Mouse (Mus musculus): ENCODE results near the gene Acot13. TPM values are rescaled to one million over a fixed set of nuclear protein-coding genes. Genes with fewer than 3 reads are reported as not detected.

The Acot13 gene
- polyA plus RNA-seq, 2 experiments, result 38.2 to 61.9 TPM

DNA sequence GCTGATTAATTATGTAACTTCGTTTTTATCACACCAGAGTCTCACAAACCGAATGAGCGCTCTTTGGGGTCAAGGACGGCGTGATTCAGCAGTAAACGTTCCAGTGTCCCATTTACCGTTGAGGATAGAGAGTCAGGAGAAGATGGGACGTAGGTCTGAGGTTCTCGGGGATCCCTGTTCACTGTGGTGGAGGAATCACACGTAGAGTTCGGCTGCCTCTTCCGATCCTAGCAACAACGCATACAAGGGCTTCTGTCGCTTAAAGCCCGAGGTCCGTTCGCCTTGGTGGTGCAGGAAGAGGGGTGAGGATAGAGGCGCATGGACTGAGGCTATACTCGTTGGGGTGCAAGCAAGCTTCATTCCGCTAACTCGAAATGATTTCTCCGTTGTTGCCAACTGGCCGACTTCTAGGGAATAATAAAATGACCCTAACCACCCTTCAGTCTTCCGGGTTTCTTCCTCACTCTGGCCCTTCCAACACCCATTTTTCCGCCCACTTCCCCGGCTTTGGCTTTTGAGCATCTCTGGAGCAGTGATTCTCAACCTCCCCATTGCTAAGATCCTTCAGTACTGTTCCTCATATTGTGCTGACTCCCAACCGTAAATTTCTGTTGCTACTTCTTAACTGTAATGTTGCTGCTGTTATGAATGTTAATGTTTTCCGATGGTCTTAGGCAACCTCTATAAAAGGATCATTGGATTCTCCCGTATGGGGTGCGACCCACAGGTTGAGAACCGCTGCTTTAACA lies 31.2 kb downstream of the Acot13 start:
- WGBS (ENCODE audit: insufficient replicate concordance), result under 1% methylated on average over 31 of the region's 31 CpGs
- ATAC-seq (ENCODE audit: insufficient read depth), result peak; percentile 12
- Histone ChIP-seq H3K4me2 (ENCODE audit: low read depth) (peak overlapping the region; percentile 99), H3K9ac (replicated peaks) (peak overlapping the region; percentile 100), H3K4me3 (ENCODE audit: insufficient read depth in 1 of 2, low read depth in 2 of 2, low read length in 2 of 2) (peak overlapping the region; percentile 93 to 95), H3K27ac (peak overlapping the region; percentile 94), H3K36me3 (replicated peaks; ENCODE audit: control insufficient read depth, insufficient read depth, low read depth) (peaks cover 13% of the 10 kb centered on the region), H3K4me1 (replicated peaks; ENCODE audit: control insufficient read depth in 2 of 2, insufficient read depth in 2 of 2, low read length in 1 of 2) (peaks cover 10 to 14% of the 10 kb centered on the region in 2 experiments), H3K9me3 (ENCODE audit: control insufficient read depth, low read length) (no peaks in the 10 kb centered on the region), H3K27me3 (ENCODE audit: control insufficient read depth, insufficient read depth, low read length) (no peaks in the 10 kb centered on the region)
- DNase-seq (ENCODE audit: low read depth in 3 of 3, low spot score in 3 of 3), result peak in 2 of 3 experiments; percentile 56 to 66
- no peak for TF ChIP-seq EP300 (IDR thresholded peaks at IDR 0.05; ENCODE audit: low read depth)
- TF ChIP-seq CTCF (IDR thresholded peaks at IDR 0.05; ENCODE audit: low read depth), result no peak; the same call in 1 of the 2 replicates

DNA sequence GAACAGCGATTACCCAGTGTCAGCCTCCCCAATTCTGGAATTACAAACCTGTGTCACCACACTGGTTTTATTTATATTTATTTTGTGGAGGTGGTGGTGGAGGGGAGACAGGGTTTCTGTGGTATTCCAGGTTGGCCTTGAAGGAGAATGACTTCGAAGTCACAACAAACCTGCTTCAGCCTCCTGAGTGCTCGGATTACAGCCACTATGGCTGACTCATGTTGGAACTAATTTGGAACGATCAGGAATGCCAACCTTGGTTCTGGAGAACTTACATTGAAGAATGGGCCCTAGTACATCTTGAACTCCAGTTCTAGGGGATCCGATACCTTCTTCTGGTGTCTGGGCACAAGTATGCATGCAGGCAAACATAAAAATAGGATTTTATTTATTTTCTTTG lies 32.0 kb downstream of the Acot13 start:
- no peak for TF ChIP-seq CTCF (IDR thresholded peaks at IDR 0.05; ENCODE audit: low read depth)
- no peak for TF ChIP-seq EP300 (IDR thresholded peaks at IDR 0.05; ENCODE audit: low read depth)
- no peak for DNase-seq (ENCODE audit: low read depth in 3 of 3, low spot score in 3 of 3)
- peaks cover 9% of the 10 kb centered on the region for H3K36me3 ChIP-seq (replicated peaks; ENCODE audit: control insufficient read depth, insufficient read depth, low read depth)
- 74% methylated on average over 5 of the region's 5 CpGs for WGBS (ENCODE audit: insufficient replicate concordance)
- ATAC-seq (ENCODE audit: insufficient read depth), result no peak
- H3K4me2 ChIP-seq (ENCODE audit: low read depth), result peak overlapping the region; percentile 99
- peak overlapping the region; percentile 94 for H3K27ac ChIP-seq
- peak overlapping the region in 1 of 2 experiments; percentile 95; a peak in 3 of 4 replicates for H3K4me3 ChIP-seq (ENCODE audit: insufficient read depth in 1 of 2, low read depth in 2 of 2, low read length in 2 of 2)
- peak overlapping the region; percentile 100 for H3K9ac ChIP-seq (replicated peaks)
- H3K9me3 ChIP-seq (ENCODE audit: control insufficient read depth, low read length), result no peaks in the 10 kb centered on the region
- no peaks in the 10 kb centered on the region for H3K27me3 ChIP-seq (ENCODE audit: control insufficient read depth, insufficient read depth, low read length)
- H3K4me1 ChIP-seq (replicated peaks; ENCODE audit: control insufficient read depth in 2 of 2, insufficient read depth in 2 of 2, low read length in 1 of 2), result peaks cover 7 to 14% of the 10 kb centered on the region in 2 experiments

DNA sequence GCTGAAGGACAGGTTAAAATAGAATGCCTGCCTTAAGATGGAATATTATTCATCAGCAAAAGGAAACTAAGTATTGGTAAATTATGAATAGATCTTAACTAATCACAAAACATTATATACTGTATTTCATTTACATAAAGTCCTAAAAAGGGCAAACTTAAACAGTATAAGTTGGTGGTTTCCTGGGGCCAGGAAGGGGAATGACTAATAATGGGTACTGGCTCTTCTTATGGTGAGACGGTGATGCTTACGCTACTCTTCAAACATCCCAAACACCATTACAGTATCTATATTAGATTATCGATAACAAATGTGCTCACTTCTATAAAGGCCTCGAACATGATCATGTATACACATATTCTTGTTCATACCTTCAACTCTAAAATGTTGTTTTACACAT lies 32.7 kb downstream of the Acot13 start:
- DNase-seq (ENCODE audit: low read depth in 3 of 3, low spot score in 3 of 3) (no peak), ATAC-seq (ENCODE audit: insufficient read depth) (no peak)
- TF ChIP-seq EP300 (IDR thresholded peaks at IDR 0.05; ENCODE audit: low read depth) (no peak), CTCF (IDR thresholded peaks at IDR 0.05; ENCODE audit: low read depth) (no peak)
- WGBS (ENCODE audit: insufficient replicate concordance), result 87% methylated on average over 4 of the region's 4 CpGs
- no peak overlapping the region for H3K9ac ChIP-seq (replicated peaks)
- H3K36me3 ChIP-seq (replicated peaks; ENCODE audit: control insufficient read depth, insufficient read depth, low read depth), result peaks cover 4% of the 10 kb centered on the region; the same call in 1 of the 2 replicates
- H3K9me3 ChIP-seq (ENCODE audit: control insufficient read depth, low read length), result no peaks in the 10 kb centered on the region
- no peak overlapping the region for H3K4me2 ChIP-seq (ENCODE audit: low read depth)
- H3K27me3 ChIP-seq (ENCODE audit: control insufficient read depth, insufficient read depth, low read length), result no peaks in the 10 kb centered on the region
- H3K4me1 ChIP-seq (replicated peaks; ENCODE audit: control insufficient read depth in 2 of 2, insufficient read depth in 2 of 2, low read length in 1 of 2), result peaks cover 7 to 11% of the 10 kb centered on the region in 2 experiments
- H3K4me3 ChIP-seq (ENCODE audit: insufficient read depth in 1 of 2, low read depth in 2 of 2, low read length in 2 of 2), result no peak overlapping the region
- H3K27ac ChIP-seq, result no peak overlapping the region

DNA sequence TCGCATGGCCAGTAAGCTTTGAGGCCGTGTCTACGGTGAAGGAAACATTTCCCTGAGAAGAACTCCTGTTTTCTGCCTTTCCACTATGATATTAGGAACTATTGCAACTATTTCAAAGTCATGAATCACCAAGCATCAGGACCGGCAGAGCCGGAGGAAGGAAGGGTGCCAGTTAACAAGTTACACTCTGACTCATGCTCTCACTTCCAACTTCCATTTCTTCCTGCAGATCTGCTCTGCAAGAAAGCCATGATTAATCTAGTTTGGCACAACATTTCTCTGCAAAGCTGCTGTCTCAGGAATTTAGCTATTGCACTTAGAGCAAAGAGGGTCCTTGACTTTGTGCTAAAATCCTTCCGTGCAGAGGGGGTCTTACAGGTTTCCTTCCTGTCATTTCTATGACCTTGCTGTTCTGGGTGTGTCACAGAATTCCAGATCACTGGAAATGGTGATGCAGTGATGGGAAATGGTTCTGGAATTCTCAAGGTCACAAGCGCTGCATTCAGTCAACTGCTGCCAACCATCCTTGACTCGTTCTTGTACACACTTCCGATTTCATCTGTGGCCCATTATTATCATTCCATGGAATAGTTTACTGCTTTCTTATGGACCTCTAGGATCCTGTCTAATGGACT lies 38.8 kb downstream of the Acot13 start:
- Histone ChIP-seq H3K9me3 (ENCODE audit: control insufficient read depth, low read length) (no peaks in the 10 kb centered on the region), H3K4me1 (replicated peaks; ENCODE audit: control insufficient read depth in 2 of 2, insufficient read depth in 2 of 2, low read length in 1 of 2) (0 out of 4 replicates have a peak, but pooled peaks cover 0 to 6% of the 10 kb centered on the region in 2 experiments), H3K36me3 (replicated peaks; ENCODE audit: control insufficient read depth, insufficient read depth, low read depth) (no peaks in the 10 kb centered on the region), H3K9ac (replicated peaks) (no peak overlapping the region), H3K27me3 (ENCODE audit: control insufficient read depth, insufficient read depth, low read length) (no peaks in the 10 kb centered on the region), H3K4me3 (ENCODE audit: insufficient read depth in 1 of 2, low read depth in 2 of 2, low read length in 2 of 2) (no peak overlapping the region), H3K4me2 (ENCODE audit: low read depth) (no peak overlapping the region), H3K27ac (no peak overlapping the region)
- no peak for DNase-seq (ENCODE audit: low read depth in 3 of 3, low spot score in 3 of 3)
- ATAC-seq (ENCODE audit: insufficient read depth), result no peak
- 57% methylated on average over 9 of the region's 9 CpGs for WGBS (ENCODE audit: insufficient replicate concordance)
- TF ChIP-seq CTCF (IDR thresholded peaks at IDR 0.05; ENCODE audit: low read depth) (no peak), EP300 (IDR thresholded peaks at IDR 0.05; ENCODE audit: low read depth) (no peak)

DNA sequence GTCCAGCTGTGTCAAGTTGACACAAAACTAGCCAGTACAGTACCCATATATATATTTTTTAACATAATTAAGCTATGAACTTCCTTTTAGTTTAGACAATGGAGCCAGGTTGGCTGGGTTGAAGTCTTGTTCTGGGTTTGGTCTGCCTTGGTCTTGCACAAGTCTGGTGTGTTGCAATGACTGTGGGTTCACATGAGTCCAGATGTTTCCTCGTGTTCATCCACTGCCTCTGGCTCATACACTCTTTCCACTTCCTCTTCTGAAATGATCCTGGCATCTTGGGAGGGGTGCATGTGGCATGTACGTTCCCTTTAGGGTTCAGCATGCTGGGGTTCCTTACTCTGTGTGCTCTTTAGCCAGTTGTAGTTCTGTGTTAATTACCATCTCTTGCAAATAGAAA lies 40.0 kb downstream of the Acot13 start:
- ATAC-seq (ENCODE audit: insufficient read depth) (0 out of 2 replicates have a peak, but pooled peaks have one; percentile 23), DNase-seq (ENCODE audit: low read depth in 3 of 3, low spot score in 3 of 3) (peak in 1 of 3 experiments; percentile 50)
- no peak overlapping the region for H3K4me2 ChIP-seq (ENCODE audit: low read depth)
- H3K9ac ChIP-seq (replicated peaks), result no peak overlapping the region
- H3K4me1 ChIP-seq (replicated peaks; ENCODE audit: control insufficient read depth in 2 of 2, insufficient read depth in 2 of 2, low read length in 1 of 2), result 0 out of 4 replicates have a peak, but pooled peaks cover 0 to 6% of the 10 kb centered on the region in 2 experiments
- no peak overlapping the region for H3K27ac ChIP-seq
- H3K4me3 ChIP-seq (ENCODE audit: insufficient read depth in 1 of 2, low read depth in 2 of 2, low read length in 2 of 2), result no peak overlapping the region
- H3K9me3 ChIP-seq (ENCODE audit: control insufficient read depth, low read length), result no peaks in the 10 kb centered on the region
- 12% methylated on average over 2 of the region's 2 CpGs for WGBS (ENCODE audit: insufficient replicate concordance)
- H3K27me3 ChIP-seq (ENCODE audit: control insufficient read depth, insufficient read depth, low read length), result no peaks in the 10 kb centered on the region
- TF ChIP-seq CTCF (IDR thresholded peaks at IDR 0.05; ENCODE audit: low read depth) (no peak), EP300 (IDR thresholded peaks at IDR 0.05; ENCODE audit: low read depth) (peak; percentile 34; the same call in 1 of the 2 replicates)
- no peaks in the 10 kb centered on the region for H3K36me3 ChIP-seq (replicated peaks; ENCODE audit: control insufficient read depth, insufficient read depth, low read depth)

Data from liver, embryonic 14.5 days (tissue).